Mouse (Mus musculus) ES-E14 (cell line): ENCODE results near the gene Ugt1a10.

ENCODE experiments used
- HCFC1 ChIP-seq: IDR thresholded peaks from 2 replicates; pipeline ENCODE4 v1.6.1; 2012; ENCODE audit warnings: low read length, inconsistent platforms, borderline replicate concordance; ENCODE audit not compliant: insufficient read depth
- MAFK ChIP-seq: IDR thresholded peaks from 2 replicates; pipeline ENCODE4 v1.6.1; 2014; ENCODE audit warnings: mild to moderate bottlenecking, low read depth, low read length, inconsistent platforms; ENCODE audit not compliant: insufficient read depth
- ZNF384 ChIP-seq: IDR thresholded peaks from 2 replicates; pipeline ENCODE4 v1.6.1; 2012; ENCODE audit warnings: low read depth, low read length, inconsistent platforms

DNA sequence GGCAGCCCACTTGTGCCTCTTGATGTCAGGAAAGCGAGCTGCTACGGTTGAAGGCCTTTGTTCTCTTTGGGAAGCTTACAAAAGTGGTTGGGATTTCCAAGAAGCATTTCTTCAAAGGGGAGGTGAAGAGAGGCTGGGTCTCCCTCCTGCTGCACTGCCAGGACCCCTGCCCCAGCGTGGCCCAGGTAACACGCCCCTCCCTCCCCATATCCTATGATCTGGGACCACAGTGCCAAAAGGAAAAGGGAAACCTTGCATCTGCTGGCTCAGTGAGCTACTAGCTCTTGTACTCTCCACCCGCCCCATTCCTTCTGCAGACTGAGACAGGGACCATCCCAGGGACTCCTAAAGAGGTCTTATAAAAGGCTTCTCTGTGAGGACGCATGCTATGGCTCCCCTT lies 202.5 kb downstream of the Ugt1a10 start:
- TF ChIP-seq MAFK: no peak
- no peak for TF ChIP-seq HCFC1
- no peak for TF ChIP-seq ZNF384
